Mouse (Mus musculus): ENCODE data around the gene Smagp.
A peak's percentile ranks its signal among the peaks of the same experiment; 100 is the strongest.

Smagp gene

GRCm38 (mm10) chr15:100636700-100637501 lies at the start of gene Smagp:
Gene Smagp, minus strand, starts transcription at chr15:100636940.
- DNase-seq (ENCODE audit: low spot score in 2 of 2): no peak

GRCm38 (mm10) chr15:100686434-100686833 lies 49.7 kb upstream of the Smagp start:
- DNase-seq (ENCODE audit: low spot score in 2 of 2): no peak

- DNase-seq (ENCODE audit: low spot score in 2 of 2): no peak
Measured at GRCm38 (mm10) chr15:100685849-100686248, 49.1 kb upstream of the Smagp start.

- no peak for DNase-seq (ENCODE audit: low spot score in 2 of 2)
Measured at GRCm38 (mm10) chr15:100685255-100685654, 48.5 kb upstream of the Smagp start.

GRCm38 (mm10) chr15:100684450-100684849 lies 47.7 kb upstream of the Smagp start:
- no peak for DNase-seq (ENCODE audit: low spot score in 2 of 2)

GRCm38 (mm10) chr15:100683041-100683440 lies 46.3 kb upstream of the Smagp start:
- DNase-seq (ENCODE audit: low spot score in 2 of 2): peak; percentile 74 to 88

GRCm38 (mm10) chr15:100681770-100682169 lies 45.0 kb upstream of the Smagp start:
- no peak for DNase-seq (ENCODE audit: low spot score in 2 of 2)

- no peak for DNase-seq (ENCODE audit: low spot score in 2 of 2)
Measured at GRCm38 (mm10) chr15:100680381-100680780, 43.6 kb upstream of the Smagp start.

- DNase-seq (ENCODE audit: low spot score in 2 of 2): no peak
Measured at GRCm38 (mm10) chr15:100679005-100679404, 42.3 kb upstream of the Smagp start.

- no peak for DNase-seq (ENCODE audit: low spot score in 2 of 2)
Measured at GRCm38 (mm10) chr15:100678581-100678980, 41.8 kb upstream of the Smagp start.

- DNase-seq (ENCODE audit: low spot score in 2 of 2): no peak
Measured at GRCm38 (mm10) chr15:100677675-100678074, 40.9 kb upstream of the Smagp start.

GRCm38 (mm10) chr15:100676521-100676920 lies 39.8 kb upstream of the Smagp start:
- DNase-seq (ENCODE audit: low spot score in 2 of 2): no peak

- DNase-seq (ENCODE audit: low spot score in 2 of 2): no peak
Measured at GRCm38 (mm10) chr15:100675486-100675885, 38.7 kb upstream of the Smagp start.

- DNase-seq (ENCODE audit: low spot score in 2 of 2): no peak
Measured at GRCm38 (mm10) chr15:100674566-100674965, 37.8 kb upstream of the Smagp start.

- DNase-seq (ENCODE audit: low spot score in 2 of 2): no peak
Measured at GRCm38 (mm10) chr15:100673585-100674391, 37.0 kb upstream of the Smagp start.

- no peak for DNase-seq (ENCODE audit: low spot score in 2 of 2)
Measured at GRCm38 (mm10) chr15:100670833-100671232, 34.1 kb upstream of the Smagp start.

GRCm38 (mm10) chr15:100670004-100670403 lies 33.3 kb upstream of the Smagp start:
- no peak for DNase-seq (ENCODE audit: low spot score in 2 of 2)

- no peak for DNase-seq (ENCODE audit: low spot score in 2 of 2)
Measured at GRCm38 (mm10) chr15:100669337-100669736, 32.6 kb upstream of the Smagp start, which contains the start of gene Bin2. Gene Bin2, minus strand, starts transcription at chr15:100669553.

- DNase-seq (ENCODE audit: low spot score in 2 of 2): no peak
Measured at GRCm38 (mm10) chr15:100667871-100668545, 31.3 kb upstream of the Smagp start.

GRCm38 (mm10) chr15:100667420-100667819 lies 30.7 kb upstream of the Smagp start:
- DNase-seq (ENCODE audit: low spot score in 2 of 2): no peak

GRCm38 (mm10) chr15:100666851-100667250 lies 30.1 kb upstream of the Smagp start:
- DNase-seq (ENCODE audit: low spot score in 2 of 2): no peak

- DNase-seq (ENCODE audit: low spot score in 2 of 2): no peak
Measured at GRCm38 (mm10) chr15:100666219-100666696, 29.5 kb upstream of the Smagp start.

Measured in frontal cortex, postnatal 36 days (tissue).